ENCODE assay signal across 14 mouse cellular contexts in the genomic region with DNA sequence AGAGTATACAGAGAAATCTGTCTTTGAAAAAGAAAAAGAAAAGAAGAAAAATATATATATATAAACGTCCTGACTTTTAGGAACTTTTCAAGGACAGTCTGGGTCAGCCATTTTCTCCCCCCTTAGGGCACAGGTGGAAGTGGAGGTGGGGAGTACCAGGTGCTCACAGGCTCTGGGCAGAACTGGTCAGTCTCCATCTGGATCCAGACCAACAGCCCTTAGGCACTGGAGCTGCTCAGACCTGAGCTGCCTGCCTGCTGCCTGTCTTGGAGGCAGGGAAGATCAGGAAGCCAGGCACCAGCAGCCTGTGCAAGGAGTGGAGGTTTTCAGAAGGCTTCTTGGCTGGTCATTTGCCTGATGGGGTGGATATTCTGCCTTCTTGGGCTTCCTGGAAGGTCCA. TPM values are rescaled to one million over a fixed set of nuclear protein-coding genes. Genes with fewer than 3 reads are reported as not detected.
DNase-seq lines count a peak whose midpoint lies in the region.
"Had no signal": no experiment of that assay in that cellular context is flagged by ENCODE, and none has a peak within 500 bp of the region (broad histone marks: within the 10 kb centered on the region; RNA-seq: fewer than 3 reads in every experiment).

No protein-coding gene starts in this region.

- DNase-seq in cerebellum, adult 9-11 months, result peak; percentile 13
- no peak for DNase-seq in cerebellum, postnatal 36 days
- peak; percentile 44 for DNase-seq in urinary bladder, postnatal 14 days (ENCODE audit: low spot score)
- DNase-seq in urinary bladder, postnatal 10 days (ENCODE audit: low spot score), result no peak
- peak; percentile 73 for DNase-seq in kidney, postnatal 14 days
- DNase-seq in gastrocnemius, postnatal 14 days, result no peak
- no peak for DNase-seq in layer of hippocampus, postnatal 25 days (ENCODE audit: extremely low spot score in 1 of 2, low spot score in 1 of 2)
- DNase-seq: adrenal gland, postnatal 10 days; gastrocnemius, postnatal 25 days; heart, adult 18-20 months; liver; liver, postnatal 0 days; right cerebral cortex, postnatal 14 days; thymus, postnatal 25 days had no signal

- intact Hi-C loops in gastrocnemius, postnatal 14 days (cut with DNase I; ENCODE audit: low total_unique reads), result no loop called here

RNA-seq across cellular contexts. Expression of gene Slc2a1, which starts 50.7 kb away (rescaled TPM):
- 1 to 10 TPM; 4.8 to 6.6 TPM for total RNA-seq in gastrocnemius, postnatal 14 days (2021)
- 10 to 100 TPM; 70.9 to 98.4 TPM for total RNA-seq in layer of hippocampus, postnatal 25 days (2021)

Comparison
In these comparisons a context has a peak if more than half of its experiments do, and no peak if none do; other contexts are left out.
1. DNase-seq: peak in cerebellum, adult 9-11 months (single experiment), urinary bladder, postnatal 14 days (single experiment) and kidney, postnatal 14 days (single experiment); none in cerebellum, postnatal 36 days (0 of 2), urinary bladder, postnatal 10 days (single experiment), gastrocnemius, postnatal 14 days (single experiment) and layer of hippocampus, postnatal 25 days (0 of 2).
2. RNA of gene Slc2a1, which starts 50.7 kb away (total RNA-seq): 70.9 to 98.4 TPM in layer of hippocampus, postnatal 25 days; 4.8 to 6.6 TPM in gastrocnemius, postnatal 14 days; every median in the first group is over 4 times any median in the second.